Comparison of ENCODE assay signal across 11 mouse cellular contexts in genomic region chr13:64318355-64318754, GRCm38 (mm10). TPM values are rescaled to one million over a fixed set of nuclear protein-coding genes. Genes with fewer than 3 reads are reported as not detected.
DNase-seq lines count a peak whose midpoint lies in the region; TF ChIP-seq lines count a peak whose summit lies in the region.
"Had no signal": no experiment of that assay in that cellular context is flagged by ENCODE, and none has a peak within 500 bp of the region (broad histone marks: within the 10 kb centered on the region; RNA-seq: fewer than 3 reads in every experiment).

No protein-coding gene starts in this region.

- H3K27me3 ChIP-seq in heart, adult 2 months (ENCODE audit: control insufficient read depth, insufficient read depth, low read length), result no peaks in the 10 kb centered on the region

- TF ChIP-seq POLR2A in heart, adult 2 months (IDR thresholded peaks at IDR 0.05; ENCODE audit: insufficient read depth, low read depth, low read length), result no peak

- peak; percentile 56 to 57 for DNase-seq in heart, adult 2 months
- DNase-seq in heart, postnatal 25 days (ENCODE audit: low spot score), result no peak
- peak; percentile 27 for DNase-seq in right cerebral cortex, postnatal 14 days
- DNase-seq in right cerebral cortex, postnatal 36 days (ENCODE audit: low spot score in 2 of 2), result no peak
- DNase-seq in heart, postnatal 10 days, result peak; percentile 68 to 74
- peak; percentile 62 for DNase-seq in testis, postnatal 10 days (ENCODE audit: low spot score)
- no peak for DNase-seq in spleen, postnatal 4 days (ENCODE audit: low spot score in 2 of 2)
- no peak for DNase-seq in left cerebral cortex, adult 8-10 months (ENCODE audit: low spot score in 2 of 2)
- DNase-seq: liver, postnatal 0 days; midbrain, embryonic 14.5 days had no signal

- H3K4me1 ChIP-seq in heart, adult 2 months (ENCODE audit: control insufficient read depth, insufficient read depth, low read length), result peaks cover 1% of the 10 kb centered on the region
- H3K4me1 ChIP-seq: forebrain, embryonic 10.5 days had no signal

- TF ChIP-seq CTCF in heart, adult 2 months (IDR thresholded peaks at IDR 0.05), result no peak

- peak overlapping the region; percentile 1; the same call in 1 of the 2 replicates for H3K27ac ChIP-seq in heart, adult 2 months
- H3K27ac ChIP-seq: forebrain, embryonic 10.5 days had no signal

- H3K79me2 ChIP-seq in heart, adult 2 months (replicated peaks; ENCODE audit: control insufficient read depth, insufficient read depth, low read length), result no peaks in the 10 kb centered on the region

- no peaks in the 10 kb centered on the region for H3K36me3 ChIP-seq in heart, adult 2 months (ENCODE audit: control insufficient read depth, insufficient read depth, low read length)
- H3K36me3 ChIP-seq: forebrain, embryonic 10.5 days had no signal

- H3K4me3 ChIP-seq in heart, adult 2 months, result no peak overlapping the region
- H3K4me3 ChIP-seq: forebrain, embryonic 10.5 days had no signal

- intact Hi-C loops in heart, adult 2 months (cut with DNase I), result no loop called here
- intact Hi-C loops in heart, postnatal 25 days (cut with DNase I), result loop anchor here (5.0 to 10.0 kb wide), 2 partner anchors 49 to 796 kb away; partner anchors contain the start of gene Mfsd14b
- intact Hi-C loops in heart, postnatal 10 days (cut with DNase I), result loop anchor here (10.0 kb wide), 1 partner anchor 986 kb away; no protein-coding TSS in a partner anchor

- 23% methylated on average over 2 of the region's 2 CpGs for WGBS in heart, adult 2 months

- H3K9ac ChIP-seq in heart, adult 2 months (ENCODE audit: low read depth, low read length), result no peak overlapping the region
- H3K9ac ChIP-seq: liver, postnatal 0 days had no signal

- no peak for TF ChIP-seq EP300 in heart, adult 2 months (IDR thresholded peaks at IDR 0.05; ENCODE audit: insufficient read depth, low read depth, low read length)

RNA-seq across cellular contexts. Expression of gene Aaed1, which starts 5.8 kb away (rescaled TPM):
- total RNA-seq in heart, adult 2 months (2021), result 10 to 100 TPM; 55.7 to 65.7 TPM
- polyA plus RNA-seq in heart, adult 2 months (2012; rRNA removed), result 19.6 and 28.4 TPM in 2 replicates
- total RNA-seq in heart, postnatal 25 days (2021), result 10 to 100 TPM; 56.6 to 60.1 TPM
- 10 to 100 TPM; 59.8 to 63.1 TPM for total RNA-seq in heart, postnatal 10 days (2021)
- 10 to 100 TPM; 21.0 to 23.6 (median 23.1) TPM for total RNA-seq in left cerebral cortex, adult 8-10 months (2022)

RNA-seq across cellular contexts. Expression of gene Cdc14b, which starts 43.3 kb away (rescaled TPM):
- 1 to 10 TPM; 8.7 to 8.8 TPM for total RNA-seq in heart, adult 2 months (2021)
- 8.2 and 19.8 TPM in 2 replicates for polyA plus RNA-seq in heart, adult 2 months (2012; rRNA removed)
- total RNA-seq in heart, postnatal 25 days (2021), result 1 to 10 TPM; 7.0 to 9.0 TPM
- 10 to 100 TPM in 1 of 2 experiments, 1 to 10 TPM in 1; 9.3 to 10.3 TPM for total RNA-seq in heart, postnatal 10 days (2021)
- total RNA-seq in left cerebral cortex, adult 8-10 months (2022), result 10 to 100 TPM; 15.0 to 21.0 (median 19.1) TPM

RNA-seq across cellular contexts. Expression of gene Ctsl, which starts 52.3 kb away (rescaled TPM):
- total RNA-seq in heart, adult 2 months (2021), result 100 to 1,000 TPM; 221 to 288 TPM
- polyA plus RNA-seq in heart, adult 2 months (2012; rRNA removed), result 90.0 and 166 TPM in 2 replicates
- total RNA-seq in heart, postnatal 25 days (2021), result 100 to 1,000 TPM; 227 to 243 TPM
- 100 to 1,000 TPM; 246 to 281 TPM for total RNA-seq in heart, postnatal 10 days (2021)
- total RNA-seq in left cerebral cortex, adult 8-10 months (2022), result 100 to 1,000 TPM; 129 to 196 (median 170) TPM

Comparison
In these comparisons a context has a peak if more than half of its experiments do, and no peak if none do; other contexts are left out.
1. DNase-seq: peak in heart, adult 2 months (2 of 2), right cerebral cortex, postnatal 14 days (single experiment), heart, postnatal 10 days (2 of 2) and testis, postnatal 10 days (single experiment); none in heart, postnatal 25 days (single experiment), right cerebral cortex, postnatal 36 days (0 of 2), spleen, postnatal 4 days (0 of 2) and left cerebral cortex, adult 8-10 months (0 of 2).